Mouse (Mus musculus) macrophage (primary cell): ENCODE measurements around the gene Gm43518. TPM values are rescaled to one million over a fixed set of nuclear protein-coding genes. Genes with fewer than 3 reads are reported as not detected.

Experiments used
- H3K27ac ChIP-seq: fragments of 350-480 bp; formaldehyde crosslinking; 2 replicates; pipeline ENCODE4 v1.9.0; 2021
- H3K36me3 ChIP-seq: fragments of 350-480 bp; formaldehyde crosslinking; 2 replicates; pipeline ENCODE4 v1.9.0; 2021; ENCODE audit errors: inconsistent target
- H3K4me3 ChIP-seq: fragments of 350-480 bp; formaldehyde crosslinking; 2 replicates; pipeline ENCODE4 v1.9.0; 2021; ENCODE audit errors: inconsistent target
- H3K79me2 ChIP-seq: fragments of 350-480 bp; formaldehyde crosslinking; 2 replicates; pipeline ENCODE4 v1.9.0; 2021; ENCODE audit errors: inconsistent target
- WGBS: methylation state at CpG from one replicate; pipeline ENCODE4 v1.1.7; 2026; ENCODE audit warnings: inconsistent platforms; ENCODE audit not compliant: missing documents; 5-methylcytosine and 5-hydroxymethylcytosine counted together
- polyA plus RNA-seq: library from polyadenylated mRNA; stranded (reverse); fragments of 250-400 nt; gene quantifications from 3 replicates; pipeline ENCODE4 v1.2.4, GENCODE M21; 2018; ENCODE audit warnings: inconsistent platforms

Gene Gm43518
- polyA plus RNA-seq, 1 experiment from 2014 or later: not detected

- Histone ChIP-seq H3K27ac (peak within 1 kb of the TSS; percentile 65), H3K79me2 (peaks cover 48% of the 10 kb centered on the region), H3K36me3 (0 out of 2 replicates have a peak, but pooled peaks cover 7% of the 10 kb centered on the region), H3K4me3 (peak within 1 kb of the TSS; percentile 90)
- under 1% methylated on average over 59 of the region's 61 CpGs for WGBS
Observed at GRCm38 (mm10) chr5:123906976-123907630, 20.1 kb upstream of the Gm43518 start, which contains the start of gene Denr. Gene Denr (plus strand): TSS chr5:123907175.

GRCm38 (mm10) chr5:123907631-123907977 lies 19.6 kb upstream of the Gm43518 start:
- H3K27ac ChIP-seq: peak overlapping the region; percentile 65

GRCm38 (mm10) chr5:123914852-123915251 lies 12.4 kb upstream of the Gm43518 start:
- Histone ChIP-seq H3K27ac (peak overlapping the region; percentile 25; the same call in 1 of the 2 replicates), H3K79me2 (peaks cover 57% of the 10 kb centered on the region), H3K4me3 (no peak overlapping the region), H3K36me3 (peaks cover 28% of the 10 kb centered on the region)
- 28% methylated on average over 3 of the region's 3 CpGs for WGBS

More at GRCm38 (mm10) chr5:123907631-123907977, 19.6 kb upstream of the Gm43518 start:
- Histone ChIP-seq H3K36me3 (0 out of 2 replicates have a peak, but pooled peaks cover 7% of the 10 kb centered on the region), H3K4me3 (peak overlapping the region; percentile 90), H3K79me2 (peaks cover 53% of the 10 kb centered on the region)
- WGBS: 1% methylated on average over 10 of the region's 10 CpGs

GRCm38 (mm10) chr5:123922112-123922511 lies 5.1 kb upstream of the Gm43518 start:
- H3K36me3 ChIP-seq: peaks cover 75% of the 10 kb centered on the region
- 88% methylated on average over 6 of the region's 6 CpGs for WGBS
- no peak overlapping the region for H3K4me3 ChIP-seq
- no peak overlapping the region for H3K27ac ChIP-seq
- no peaks in the 10 kb centered on the region for H3K79me2 ChIP-seq

- Histone ChIP-seq H3K36me3 (peaks cover 21% of the 10 kb centered on the region), H3K4me3 (peak within 1 kb of the TSS; percentile 52), H3K27ac (peak within 1 kb of the TSS; percentile 45; the same call in 1 of the 2 replicates), H3K79me2 (no peaks in the 10 kb centered on the region)
- WGBS: 0% methylated on average over 56 of the region's 56 CpGs
Observed at GRCm38 (mm10) chr5:123930508-123930989, 3.3 kb downstream of the Gm43518 start, which contains the start of gene Ccdc62. Gene Ccdc62 (plus strand): TSS chr5:123930679.

GRCm38 (mm10) chr5:123931131-123931530 lies 3.9 kb downstream of the Gm43518 start:
- Histone ChIP-seq H3K79me2 (no peaks in the 10 kb centered on the region), H3K36me3 (peaks cover 16% of the 10 kb centered on the region), H3K27ac (no peak overlapping the region), H3K4me3 (peak overlapping the region; percentile 52)
- 42% methylated on average over 13 of the region's 13 CpGs for WGBS

GRCm38 (mm10) chr5:123932927-123933326 lies 5.7 kb downstream of the Gm43518 start:
- H3K27ac ChIP-seq: no peak overlapping the region
- peaks cover 4% of the 10 kb centered on the region; the same call in 1 of the 2 replicates for H3K36me3 ChIP-seq
- H3K4me3 ChIP-seq: no peak overlapping the region
- no peaks in the 10 kb centered on the region for H3K79me2 ChIP-seq

- 94% methylated on average over 10 of the region's 12 CpGs for WGBS
- no peak overlapping the region for H3K27ac ChIP-seq
- no peak overlapping the region for H3K4me3 ChIP-seq
Observed at GRCm38 (mm10) chr5:123933556-123933955, 6.3 kb downstream of the Gm43518 start.

GRCm38 (mm10) chr5:123933957-123934591 lies 6.9 kb downstream of the Gm43518 start:
- no peak overlapping the region for H3K4me3 ChIP-seq
- WGBS: 74% methylated on average over 18 of the region's 18 CpGs
- H3K27ac ChIP-seq: no peak overlapping the region

More at GRCm38 (mm10) chr5:123933556-123933955, 6.3 kb downstream of the Gm43518 start:
- no peaks in the 10 kb centered on the region for H3K36me3 ChIP-seq
- H3K79me2 ChIP-seq: no peaks in the 10 kb centered on the region

GRCm38 (mm10) chr5:123935931-123936330 lies 8.7 kb downstream of the Gm43518 start:
- Histone ChIP-seq H3K79me2 (no peaks in the 10 kb centered on the region), H3K27ac (no peak overlapping the region), H3K36me3 (no peaks in the 10 kb centered on the region), H3K4me3 (no peak overlapping the region)
- WGBS: 93% methylated on average over 5 of the region's 5 CpGs

More at GRCm38 (mm10) chr5:123933957-123934591, 6.9 kb downstream of the Gm43518 start:
- Histone ChIP-seq H3K79me2 (no peaks in the 10 kb centered on the region), H3K36me3 (no peaks in the 10 kb centered on the region)

GRCm38 (mm10) chr5:123938479-123938878 lies 11.3 kb downstream of the Gm43518 start:
- 7% methylated on average over 5 of the region's 5 CpGs for WGBS
- Histone ChIP-seq H3K4me3 (no peak overlapping the region), H3K79me2 (no peaks in the 10 kb centered on the region), H3K36me3 (no peaks in the 10 kb centered on the region), H3K27ac (no peak overlapping the region)

- Histone ChIP-seq H3K4me3 (no peak overlapping the region), H3K36me3 (no peaks in the 10 kb centered on the region)
- 85% methylated on average over 4 of the region's 4 CpGs for whole genome bisulfite sequencing
Observed at GRCm38 (mm10) chr5:123946546-123946945, 19.3 kb downstream of the Gm43518 start.

GRCm38 (mm10) chr5:123947041-123947761 lies 20.0 kb downstream of the Gm43518 start:
- H3K27ac ChIP-seq: no peak overlapping the region
- H3K4me3 ChIP-seq: no peak overlapping the region
- WGBS: 41% methylated on average over 6 of the region's 7 CpGs
- no peaks in the 10 kb centered on the region for H3K36me3 ChIP-seq
- no peaks in the 10 kb centered on the region for H3K79me2 ChIP-seq

More at GRCm38 (mm10) chr5:123946546-123946945, 19.3 kb downstream of the Gm43518 start:
- no peak overlapping the region for H3K27ac ChIP-seq
- H3K79me2 ChIP-seq: no peaks in the 10 kb centered on the region

- H3K27ac ChIP-seq: no peak overlapping the region
- H3K79me2 ChIP-seq: no peaks in the 10 kb centered on the region
- no peak overlapping the region for H3K4me3 ChIP-seq
- no peaks in the 10 kb centered on the region for H3K36me3 ChIP-seq
- WGBS: 84% methylated on average over 5 of the region's 5 CpGs
Observed at GRCm38 (mm10) chr5:123952365-123953045, 25.3 kb downstream of the Gm43518 start.
